Mouse (Mus musculus) naive thymus-derived CD4-positive, alpha-beta T cell, adult 2 months (primary cell): ENCODE results near the gene Retnlg.
"Not testable (repeated sequence)": the region's sequence is repeated elsewhere in the genome, so short reads cannot be mapped to it uniquely, and the experiment has no call there.

ENCODE experiments used
- DNase-seq: peaks from one replicate; pipeline ENCODE4 v3.0.0-alpha.2; 2011; ENCODE audit warnings: low read depth

Gene Retnlg

GRCm38 (mm10) chr16:48872321-48872720 is at the start of gene Retnlg:
Gene Retnlg, plus strand, starts transcription at chr16:48872621.
- no peak for DNase-seq

- no peak for DNase-seq
Measured at GRCm38 (mm10) chr16:48826474-48826873, 45.9 kb upstream of the Retnlg start.

- no peak for DNase-seq
Measured at GRCm38 (mm10) chr16:48827625-48828024, 44.8 kb upstream of the Retnlg start.

- DNase-seq = no peak
Measured at GRCm38 (mm10) chr16:48829060-48829459, 43.4 kb upstream of the Retnlg start.

- no peak for DNase-seq
Measured at GRCm38 (mm10) chr16:48832055-48832454, 40.4 kb upstream of the Retnlg start.

- DNase-seq = not testable (repeated sequence)
Measured at GRCm38 (mm10) chr16:48833626-48834025, 38.8 kb upstream of the Retnlg start.

GRCm38 (mm10) chr16:48842266-48842665 is 30.2 kb upstream of the Retnlg start, which contains the start of gene Retnla:
Gene Retnla, plus strand, starts transcription at chr16:48842551.
- DNase-seq = no peak

GRCm38 (mm10) chr16:48843671-48844386 is 28.6 kb upstream of the Retnlg start:
- DNase-seq = no peak

- DNase-seq = not testable (repeated sequence)
Measured at GRCm38 (mm10) chr16:48865004-48865403, 7.4 kb upstream of the Retnlg start.

- DNase-seq = no peak
Measured at GRCm38 (mm10) chr16:48867690-48868089, 4.7 kb upstream of the Retnlg start.

- no peak for DNase-seq
Measured at GRCm38 (mm10) chr16:48868663-48869062, 3.8 kb upstream of the Retnlg start.

- no peak for DNase-seq
Measured at GRCm38 (mm10) chr16:48869671-48870070, 2.8 kb upstream of the Retnlg start.

GRCm38 (mm10) chr16:48871754-48872153 is 667 bp upstream of the Retnlg start:
- no peak for DNase-seq

- DNase-seq = no peak
Measured at GRCm38 (mm10) chr16:48890733-48891132, 18.3 kb downstream of the Retnlg start.

- DNase-seq = no peak
Measured at GRCm38 (mm10) chr16:48899868-48900267, 27.4 kb downstream of the Retnlg start.

- no peak for DNase-seq
Measured at GRCm38 (mm10) chr16:48911184-48911583, 38.8 kb downstream of the Retnlg start.

- no peak for DNase-seq
Measured at GRCm38 (mm10) chr16:48913206-48913605, 40.8 kb downstream of the Retnlg start.

- DNase-seq = no peak
Measured at GRCm38 (mm10) chr16:48923724-48924123, 51.3 kb downstream of the Retnlg start.
